Mouse (Mus musculus): Measurements from ENCODE around the gene Cdk2ap1. TPM values are rescaled to one million over a fixed set of nuclear protein-coding genes. Genes with fewer than 3 reads are reported as not detected.

Gene Cdk2ap1
- polyA plus RNA-seq, 1 experiment from 2014 or later, result 40.1 TPM

DNA sequence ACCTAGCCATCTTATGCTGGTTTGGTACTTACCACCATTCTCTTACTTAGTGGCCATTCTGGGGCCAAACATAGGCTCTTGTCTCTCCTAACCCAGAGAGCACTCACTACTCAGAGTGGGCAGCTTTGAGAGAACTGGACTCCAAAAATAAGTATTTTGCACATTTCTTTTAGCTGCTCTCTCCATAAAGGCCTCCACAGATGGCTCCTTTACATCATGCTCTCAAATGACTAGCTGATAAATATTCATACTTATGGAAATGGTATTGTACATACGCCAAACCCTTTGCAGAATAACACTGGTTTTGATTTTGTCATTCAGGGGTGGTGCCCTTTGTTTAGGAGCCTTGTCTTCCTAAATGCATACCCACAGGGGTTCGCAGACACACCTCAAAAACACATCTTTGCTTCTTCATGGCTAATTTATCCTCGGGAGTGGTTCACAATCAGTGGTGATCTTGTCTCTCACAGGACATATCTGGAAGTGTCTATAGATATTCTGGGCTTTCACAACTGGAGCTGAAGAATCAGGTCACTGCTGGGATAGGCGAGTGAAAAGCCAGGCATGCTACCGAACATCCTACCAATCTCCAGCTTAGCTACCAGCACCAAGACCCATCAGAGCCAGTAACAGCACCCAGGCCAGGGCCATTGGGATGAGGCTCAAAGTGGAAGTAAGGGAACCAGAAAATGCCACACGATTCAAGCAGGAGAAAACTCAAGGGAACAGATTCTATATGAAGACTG lies 1.5 kb upstream of the Cdk2ap1 start:
- WGBS, result 81% methylated on average over 6 of the region's 6 CpGs
- H3K9ac ChIP-seq, result no peak overlapping the region
- no peak for ATAC-seq (ENCODE audit: insufficient number of reproducible peaks, insufficient read depth, low FRiP score, low TSS enrichment, low read depth)
- H3K4me2 ChIP-seq, result no peak overlapping the region
- no peaks in the 10 kb centered on the region for H3K9me3 ChIP-seq
- no peaks in the 10 kb centered on the region for H3K27me3 ChIP-seq
- H3K4me3 ChIP-seq, result no peak overlapping the region
- H3K27ac ChIP-seq, result no peak overlapping the region
- no peaks in the 10 kb centered on the region for H3K4me1 ChIP-seq
- peaks cover 7% of the 10 kb centered on the region for H3K36me3 ChIP-seq

- 79% methylated on average over 2 of the region's 2 CpGs for WGBS
- Histone ChIP-seq H3K9ac (no peak overlapping the region), H3K4me2 (no peak overlapping the region), H3K4me1 (0 out of 2 replicates have a peak, but pooled peaks cover 3% of the 10 kb centered on the region), H3K27ac (no peak overlapping the region), H3K4me3 (no peak overlapping the region), H3K27me3 (no peaks in the 10 kb centered on the region), H3K36me3 (no peaks in the 10 kb centered on the region), H3K9me3 (no peaks in the 10 kb centered on the region)
- no peak for ATAC-seq (ENCODE audit: insufficient number of reproducible peaks, insufficient read depth, low FRiP score, low TSS enrichment, low read depth)
These were observed 3.2 kb downstream of the Cdk2ap1 start for GRCm38 (mm10) chr5:124359641-124360040.

GRCm38 (mm10) chr5:124356695-124357094 lies 6.2 kb downstream of the Cdk2ap1 start:
- Histone ChIP-seq H3K4me3 (no peak overlapping the region), H3K9ac (no peak overlapping the region), H3K4me1 (peaks cover 7% of the 10 kb centered on the region), H3K36me3 (no peaks in the 10 kb centered on the region), H3K9me3 (no peaks in the 10 kb centered on the region), H3K4me2 (no peak overlapping the region), H3K27me3 (no peaks in the 10 kb centered on the region), H3K27ac (no peak overlapping the region; the same call in 1 of the 2 replicates)
- ATAC-seq (ENCODE audit: insufficient number of reproducible peaks, insufficient read depth, low FRiP score, low TSS enrichment, low read depth), result no peak
- 35% methylated on average over 3 of the region's 3 CpGs for WGBS

- Histone ChIP-seq H3K27ac (no peak overlapping the region), H3K4me3 (peak overlapping the region; percentile 93), H3K9ac (peak overlapping the region; percentile 100; the same call in 1 of the 2 replicates), H3K4me1 (peaks cover 19% of the 10 kb centered on the region), H3K27me3 (no peaks in the 10 kb centered on the region), H3K36me3 (no peaks in the 10 kb centered on the region), H3K9me3 (no peaks in the 10 kb centered on the region), H3K4me2 (peak overlapping the region; percentile 63)
- 2% methylated on average over 12 of the region's 12 CpGs for WGBS
- ATAC-seq (ENCODE audit: insufficient number of reproducible peaks, insufficient read depth, low FRiP score, low TSS enrichment, low read depth), result no peak
These were observed 7.4 kb downstream of the Cdk2ap1 start for GRCm38 (mm10) chr5:124355425-124355959.

GRCm38 (mm10) chr5:124354574-124355424 lies 8.1 kb downstream of the Cdk2ap1 start:
- ATAC-seq (ENCODE audit: insufficient number of reproducible peaks, insufficient read depth, low FRiP score, low TSS enrichment, low read depth), result peak; percentile 17; the same call in 1 of the 2 replicates
- no peaks in the 10 kb centered on the region for H3K9me3 ChIP-seq
- peak overlapping the region; percentile 99 for H3K27ac ChIP-seq
- H3K9ac ChIP-seq, result peak overlapping the region; percentile 100
- WGBS, result under 1% methylated on average over 47 of the region's 60 CpGs
- peaks cover 4% of the 10 kb centered on the region for H3K36me3 ChIP-seq
- peaks cover 26% of the 10 kb centered on the region for H3K4me1 ChIP-seq
- peak overlapping the region; percentile 93 for H3K4me3 ChIP-seq
- H3K27me3 ChIP-seq, result no peaks in the 10 kb centered on the region
- H3K4me2 ChIP-seq, result peak overlapping the region; percentile 63

DNA sequence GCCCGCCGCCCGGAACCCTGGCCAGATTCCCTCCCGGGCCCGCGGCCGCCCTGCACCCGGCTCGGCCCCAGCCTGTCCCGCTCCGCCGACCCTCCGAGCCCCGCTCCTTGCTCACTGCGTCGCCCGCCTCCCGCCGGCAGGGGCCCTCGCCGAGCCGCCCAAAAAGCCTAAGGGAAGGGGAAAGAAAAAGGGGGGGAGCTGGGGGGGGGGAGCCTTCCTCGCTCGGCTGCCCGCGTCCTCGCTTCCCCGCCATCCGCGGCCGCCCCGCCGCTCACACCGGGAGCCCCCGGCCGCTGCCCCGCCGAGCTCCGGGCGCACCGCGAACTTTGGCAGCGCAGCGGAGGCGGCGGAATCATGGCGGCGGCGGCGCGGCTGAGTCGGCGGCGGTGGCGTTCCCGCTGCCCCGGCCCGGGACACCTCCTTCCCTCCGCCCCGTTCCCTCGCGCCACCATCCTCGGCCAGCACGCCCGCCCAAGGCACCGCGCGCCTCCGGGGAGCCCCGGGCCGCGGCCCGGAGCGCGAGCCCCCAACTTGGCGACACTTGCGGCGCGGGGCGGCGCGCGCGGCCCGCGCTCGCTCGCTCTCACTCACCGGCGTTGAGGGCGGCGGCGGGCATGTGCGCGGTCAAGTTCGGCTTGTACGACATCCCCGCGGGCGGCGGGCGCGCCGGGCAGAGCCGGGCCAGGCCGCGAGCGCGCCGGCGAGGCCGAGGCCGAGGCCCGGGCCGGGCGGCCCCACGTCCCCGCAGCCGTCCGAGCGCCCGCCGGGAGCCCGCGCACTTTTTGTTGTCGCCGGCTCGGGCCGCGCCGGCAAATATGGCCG lies 8.9 kb downstream of the Cdk2ap1 start:
- 1% methylated on average over 45 of the region's 132 CpGs for WGBS
- Histone ChIP-seq H3K4me3 (peak overlapping the region; percentile 93), H3K9ac (peak overlapping the region; percentile 100), H3K4me1 (peaks cover 26% of the 10 kb centered on the region), H3K27ac (peak overlapping the region; percentile 99), H3K36me3 (peaks cover 13% of the 10 kb centered on the region), H3K9me3 (no peaks in the 10 kb centered on the region), H3K4me2 (peak overlapping the region; percentile 90), H3K27me3 (no peaks in the 10 kb centered on the region)
- ATAC-seq (ENCODE audit: insufficient number of reproducible peaks, insufficient read depth, low FRiP score, low TSS enrichment, low read depth), result no peak

DNA sequence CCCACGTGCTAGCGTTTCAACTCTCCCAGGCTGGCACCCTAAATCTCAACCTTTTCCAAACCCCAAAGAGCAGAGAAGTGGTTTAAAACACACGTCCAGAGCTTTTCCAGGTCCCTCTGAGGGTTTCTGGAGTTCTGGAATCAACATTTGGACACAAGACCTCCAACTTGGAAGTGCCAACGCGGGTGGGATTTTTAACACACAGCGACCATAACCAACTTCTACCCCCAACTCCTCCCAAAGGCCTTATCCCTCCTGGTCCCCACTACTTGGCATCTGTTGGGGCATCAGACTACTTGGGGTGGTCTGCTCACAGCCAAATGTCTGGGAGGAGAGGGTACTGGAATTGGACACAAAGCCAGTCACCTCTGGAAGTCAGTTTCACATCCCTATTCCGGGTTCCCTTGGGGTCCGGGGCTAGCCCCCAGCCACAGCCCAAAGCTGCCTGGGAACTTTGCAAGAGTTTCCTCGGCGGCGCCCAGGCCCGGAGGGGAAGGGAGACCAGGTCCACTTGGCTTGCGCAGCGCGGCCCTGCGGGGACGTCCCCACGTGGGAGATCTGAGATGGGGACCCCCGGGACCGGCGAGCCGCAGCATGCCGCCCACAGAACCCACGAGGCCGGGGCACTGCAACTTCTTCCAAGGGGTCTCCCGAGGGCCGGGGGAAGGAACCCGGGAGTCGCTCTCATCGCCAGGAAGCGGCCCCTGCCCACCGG lies 9.7 kb downstream of the Cdk2ap1 start:
- no peaks in the 10 kb centered on the region for H3K9me3 ChIP-seq
- under 1% methylated on average over 32 of the region's 32 CpGs for WGBS
- peak overlapping the region; percentile 99 for H3K27ac ChIP-seq
- peak overlapping the region; percentile 100 for H3K9ac ChIP-seq
- no peaks in the 10 kb centered on the region for H3K27me3 ChIP-seq
- ATAC-seq (ENCODE audit: insufficient number of reproducible peaks, insufficient read depth, low FRiP score, low TSS enrichment, low read depth), result no peak
- H3K4me3 ChIP-seq, result peak overlapping the region; percentile 93
- peak overlapping the region; percentile 90 for H3K4me2 ChIP-seq
- peaks cover 20% of the 10 kb centered on the region for H3K36me3 ChIP-seq
- peaks cover 26% of the 10 kb centered on the region for H3K4me1 ChIP-seq

- Histone ChIP-seq H3K27ac (peak overlapping the region; percentile 99), H3K36me3 (peaks cover 24% of the 10 kb centered on the region), H3K4me1 (peaks cover 26% of the 10 kb centered on the region), H3K27me3 (no peaks in the 10 kb centered on the region), H3K9ac (peak overlapping the region; percentile 100), H3K9me3 (no peaks in the 10 kb centered on the region), H3K4me3 (peak overlapping the region; percentile 93), H3K4me2 (peak overlapping the region; percentile 90)
- ATAC-seq (ENCODE audit: insufficient number of reproducible peaks, insufficient read depth, low FRiP score, low TSS enrichment, low read depth), result peak; percentile 88
- WGBS, result under 1% methylated on average over 24 of the region's 30 CpGs
These were observed 10.6 kb downstream of the Cdk2ap1 start for GRCm38 (mm10) chr5:124352141-124352920.

DNA sequence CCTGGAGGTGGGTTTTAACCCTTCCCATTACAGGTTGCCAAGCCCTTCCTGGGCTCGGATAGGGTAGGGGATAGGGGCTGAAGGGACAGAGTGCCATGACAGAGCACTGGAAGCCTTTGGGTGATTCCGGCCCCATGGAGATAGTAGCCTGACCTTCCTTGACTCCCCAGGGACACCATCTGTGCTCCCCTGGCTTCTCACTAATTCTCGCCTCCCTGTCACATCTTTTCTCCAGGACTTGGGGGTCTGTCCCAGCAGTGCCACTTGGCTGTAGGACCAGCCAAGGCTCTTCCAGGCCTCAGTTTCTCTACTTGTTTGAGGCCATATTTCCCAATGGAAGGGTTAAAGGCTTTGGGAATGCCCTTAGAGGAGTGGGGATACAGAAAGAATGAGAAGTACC lies 11.3 kb downstream of the Cdk2ap1 start:
- H3K27me3 ChIP-seq, result no peaks in the 10 kb centered on the region
- H3K36me3 ChIP-seq, result peaks cover 29% of the 10 kb centered on the region
- WGBS, result 48% methylated on average over 3 of the region's 3 CpGs
- H3K4me3 ChIP-seq, result peak overlapping the region; percentile 93
- peak overlapping the region; percentile 99 for H3K27ac ChIP-seq
- H3K4me1 ChIP-seq, result peaks cover 26% of the 10 kb centered on the region
- peak overlapping the region; percentile 90 for H3K4me2 ChIP-seq
- ATAC-seq (ENCODE audit: insufficient number of reproducible peaks, insufficient read depth, low FRiP score, low TSS enrichment, low read depth), result no peak
- no peaks in the 10 kb centered on the region for H3K9me3 ChIP-seq
- H3K9ac ChIP-seq, result peak overlapping the region; percentile 100

- peak overlapping the region; percentile 93 for H3K4me3 ChIP-seq
- H3K9me3 ChIP-seq, result no peaks in the 10 kb centered on the region
- no peaks in the 10 kb centered on the region for H3K27me3 ChIP-seq
- peaks cover 33% of the 10 kb centered on the region for H3K36me3 ChIP-seq
- peak overlapping the region; percentile 100 for H3K9ac ChIP-seq
- peaks cover 26% of the 10 kb centered on the region for H3K4me1 ChIP-seq
- peak overlapping the region; percentile 90 for H3K4me2 ChIP-seq
- WGBS, result 34% methylated on average over 7 of the region's 7 CpGs
- peak overlapping the region; percentile 99 for H3K27ac ChIP-seq
- 0 out of 2 replicates have a peak, but pooled peaks have one; percentile 10 for ATAC-seq (ENCODE audit: insufficient number of reproducible peaks, insufficient read depth, low FRiP score, low TSS enrichment, low read depth)
These were observed 11.7 kb downstream of the Cdk2ap1 start for GRCm38 (mm10) chr5:124351111-124351560.
